Mouse (Mus musculus) T-cell, adult 2 months (primary cell): ENCODE measurements around the gene Gm20855.
"Not testable (repeated sequence)": the region's sequence is repeated elsewhere in the genome, so short reads cannot be mapped to it uniquely, and the experiment has no call there.

ENCODE experiments used
- DNase-seq: peaks from one replicate; pipeline ENCODE4 v3.0.0; 2022; ENCODE audit warnings: low spot score

Gm20855 gene

DNA sequence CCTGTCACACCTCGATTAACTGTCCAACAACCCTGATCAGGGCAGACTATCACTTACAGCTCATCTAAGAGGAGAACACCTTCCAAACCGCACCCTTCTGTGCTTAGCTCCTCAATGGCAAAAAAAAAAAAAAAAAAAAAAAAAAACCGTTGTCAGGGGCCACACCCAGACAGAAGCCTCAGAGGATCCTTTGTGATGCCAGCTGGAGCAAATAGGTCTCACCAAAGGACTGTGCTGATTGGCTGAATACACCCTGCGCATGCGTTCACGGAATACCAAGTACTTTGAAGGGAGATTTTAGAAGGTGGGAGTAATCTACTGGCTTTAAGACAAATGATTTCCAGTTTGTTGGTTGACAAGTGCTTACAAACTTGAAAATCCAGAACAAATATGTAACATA, at the start of gene Gm20855:
TSS of gene Gm20855 (minus strand) at position 101 of the 400 bp plus-strand sequence.
- DNase-seq, result not testable (repeated sequence)
